Mouse (Mus musculus) MEL (cell line): ENCODE data around the gene Hspa1a. TPM values are rescaled to one million over a fixed set of nuclear protein-coding genes. Genes with fewer than 3 reads are reported as not detected.
A peak's percentile ranks its signal among the peaks of the same experiment; 100 is the strongest.

Source experiments
- DNase-seq: peaks from one replicate; pipeline ENCODE4 v3.0.0; 2011; ENCODE audit warnings: low read depth, low spot score
- H3K27ac ChIP-seq: 2 replicates; pipeline ENCODE4 v1.5.1; 2012; ENCODE audit warnings: low read depth, mild to moderate bottlenecking, control low read depth, low read length, moderate library complexity; ENCODE audit not compliant: control insufficient read depth
- H3K27me3 ChIP-seq, 2 experiments: fragments of 150-350 bp in 1 of 2; sonication (generic) in 1 of 2; 2 replicates each; pipeline ENCODE4 v1.6.1; 2012; ENCODE audit warnings: low read length in 2 of 2, mild to moderate bottlenecking in 2 of 2, improper control_type of control experiment in 1 of 2, moderate library complexity in 1 of 2; ENCODE audit not compliant: insufficient read depth in 2 of 2, control insufficient read depth in 1 of 2
- H3K36me3 ChIP-seq, 2 experiments: 2 replicates each; pipeline ENCODE4 v1.6.1; 2012 to 2014; ENCODE audit warnings: low read length in 2 of 2, improper control_type of control experiment in 1 of 2, inconsistent platforms in 1 of 2, mild to moderate bottlenecking in 1 of 2; ENCODE audit not compliant: insufficient read depth in 2 of 2, control insufficient read depth in 1 of 2
- H3K4me1 ChIP-seq, 2 experiments: fragments of 150-350 bp in 1 of 2; sonication (generic) in 1 of 2; 2 replicates each; pipeline ENCODE4 v1.6.1; 2012; ENCODE audit warnings: low read length in 2 of 2, improper control_type of control experiment in 1 of 2, mild to moderate bottlenecking in 1 of 2; ENCODE audit not compliant: insufficient read depth in 2 of 2, control insufficient read depth in 1 of 2
- H3K4me3 ChIP-seq, 2 experiments: fragments of 150-350 bp in 1 of 2; sonication (generic) in 1 of 2; 2 replicates each; pipeline ENCODE4 v1.5.1; 2012; ENCODE audit warnings: low read depth in 2 of 2, low read length in 2 of 2, mild to moderate bottlenecking in 2 of 2, moderate library complexity in 2 of 2, control low read depth in 1 of 2, improper control_type of control experiment in 1 of 2; ENCODE audit not compliant: control insufficient read depth in 1 of 2, insufficient read depth in 1 of 2
- H3K79me2 ChIP-seq: 2 replicates; pipeline ENCODE4 v1.6.1; 2012; ENCODE audit warnings: mild to moderate bottlenecking, low read length, moderate library complexity; ENCODE audit not compliant: control insufficient read depth, poor library complexity, insufficient read depth
- H3K9ac ChIP-seq: 2 replicates; pipeline ENCODE4 v1.6.1; 2012; ENCODE audit warnings: low read depth, mild to moderate bottlenecking, control low read depth, low read length, moderate library complexity; ENCODE audit not compliant: control insufficient read depth, poor library complexity, severe bottlenecking
- H3K9me3 ChIP-seq: fragments of 150-350 bp; sonication (generic); replicated peaks from 2 replicates; pipeline ENCODE4 v1.6.1; 2012; ENCODE audit warnings: mild to moderate bottlenecking, low read length, improper control_type of control experiment, moderate library complexity; ENCODE audit not compliant: insufficient read depth
- CHD2 ChIP-seq: IDR thresholded peaks from 2 replicates; pipeline ENCODE4 v1.6.1; 2011; ENCODE audit warnings: low read length, improper control_type of control experiment
- CTCF ChIP-seq, 3 experiments: IDR thresholded peaks in 2 of 3; conservative IDR thresholded peaks in 1 of 3; 2 replicates each; pipeline ENCODE4 v1.5.1; 2011 to 2012; ENCODE audit warnings: low read length in 3 of 3, low read depth in 2 of 3, mild to moderate bottlenecking in 2 of 3, improper control_type of control experiment in 1 of 3, inconsistent platforms in 1 of 3, mixed read lengths in 1 of 3, moderate library complexity in 1 of 3; ENCODE audit not compliant: control insufficient read depth in 1 of 3, insufficient read depth in 1 of 3, poor library complexity in 1 of 3, severe bottlenecking in 1 of 3
- E2F4 ChIP-seq: IDR thresholded peaks from 2 replicates; pipeline ENCODE4 v1.6.1; 2011; ENCODE audit warnings: low read depth, low read length, improper control_type of control experiment, borderline replicate concordance
- ELF1 ChIP-seq: IDR thresholded peaks from 2 replicates; pipeline ENCODE4 v1.6.1; 2014; ENCODE audit warnings: low read depth, mild to moderate bottlenecking, inconsistent platforms, low read length, improper control_type of control experiment, moderate library complexity
- EP300 ChIP-seq, 2 experiments: IDR thresholded peaks; 2 replicates each; pipeline ENCODE4 v1.6.1; 2011; ENCODE audit warnings: improper control_type of control experiment in 2 of 2, low read length in 2 of 2, low read depth in 1 of 2, mild to moderate bottlenecking in 1 of 2
- ETS1 ChIP-seq: IDR thresholded peaks from 2 replicates; pipeline ENCODE4 v1.6.1; 2012; ENCODE audit warnings: low read depth, mild to moderate bottlenecking, inconsistent platforms, low read length, improper control_type of control experiment, moderate library complexity
- GABPA ChIP-seq: IDR thresholded peaks from 2 replicates; pipeline ENCODE4 v1.6.1; 2012; ENCODE audit warnings: low read depth, mild to moderate bottlenecking, inconsistent platforms, low read length, improper control_type of control experiment, moderate library complexity
- GATA1 ChIP-seq: IDR thresholded peaks from 2 replicates; pipeline ENCODE4 v1.6.1; 2011; ENCODE audit warnings: low read depth, low read length, improper control_type of control experiment
- HCFC1 ChIP-seq: IDR thresholded peaks from 2 replicates; pipeline ENCODE4 v1.6.1; 2012; ENCODE audit warnings: low read depth, mild to moderate bottlenecking, inconsistent platforms, low read length, improper control_type of control experiment, moderate library complexity
- JUND ChIP-seq: IDR thresholded peaks from 2 replicates; pipeline ENCODE4 v1.6.1; 2011; ENCODE audit warnings: low read depth, mild to moderate bottlenecking, improper control_type of control experiment, low read length
- MAFK ChIP-seq: IDR thresholded peaks from 2 replicates; pipeline ENCODE4 v1.6.1; 2011; ENCODE audit warnings: low read depth, mild to moderate bottlenecking, low read length, improper control_type of control experiment, borderline replicate concordance
- MEF2A ChIP-seq: IDR thresholded peaks from 2 replicates; pipeline ENCODE4 v1.6.1; 2014; ENCODE audit warnings: low read depth, mild to moderate bottlenecking, inconsistent platforms, low read length, improper control_type of control experiment; ENCODE audit not compliant: poor library complexity, insufficient replicate concordance, severe bottlenecking; ENCODE audit errors: extremely low read depth
- MXI1 ChIP-seq: IDR thresholded peaks from 2 replicates; pipeline ENCODE4 v1.6.1; 2011; ENCODE audit warnings: mild to moderate bottlenecking, low read depth, low read length, improper control_type of control experiment
- MYB ChIP-seq: IDR thresholded peaks from 2 replicates; pipeline ENCODE4 v1.6.1; 2011; ENCODE audit warnings: mild to moderate bottlenecking, low read depth, low read length, improper control_type of control experiment
- NELFE ChIP-seq: IDR thresholded peaks from 2 replicates; pipeline ENCODE4 v1.6.1; 2011; ENCODE audit warnings: low read depth, low read length, improper control_type of control experiment
- TBP ChIP-seq: IDR thresholded peaks from 2 replicates; pipeline ENCODE4 v1.8.0; 2011; ENCODE audit warnings: low read depth, low read length, improper control_type of control experiment
- TCF12 ChIP-seq: IDR thresholded peaks from 2 replicates; pipeline ENCODE4 v1.6.1; 2014; ENCODE audit warnings: low read depth, mild to moderate bottlenecking, inconsistent platforms, low read length, improper control_type of control experiment, moderate library complexity
- USF2 ChIP-seq, 2 experiments: IDR thresholded peaks; 2 replicates each; pipeline ENCODE4 v1.6.1; 2011 to 2012; ENCODE audit warnings: improper control_type of control experiment in 2 of 2, low read length in 2 of 2, borderline replicate concordance in 1 of 2, inconsistent platforms in 1 of 2, low read depth in 1 of 2, mild to moderate bottlenecking in 1 of 2; ENCODE audit not compliant: insufficient read depth in 1 of 2
- ZKSCAN1 ChIP-seq: IDR thresholded peaks from 2 replicates; pipeline ENCODE4 v1.6.1; 2012; ENCODE audit warnings: low read depth, mild to moderate bottlenecking, inconsistent platforms, low read length, improper control_type of control experiment, moderate library complexity
- ZNF384 ChIP-seq: IDR thresholded peaks from 2 replicates; pipeline ENCODE4 v1.6.1; 2012; ENCODE audit warnings: low read depth, mild to moderate bottlenecking, inconsistent platforms, low read length, improper control_type of control experiment
- polyA plus RNA-seq, 2 experiments: library from polyadenylated mRNA; stranded (reverse) in 1 of 2; unstranded in 1 of 2; fragments of >175 nt in 1 of 2; fragments of >200 nt in 1 of 2; gene quantifications; 2 replicates each; pipeline versions ENCODE4 v1.2.1 to v1.2.4; 2012; ENCODE audit warnings: low replicate concordance in 2 of 2, low read depth in 1 of 2; ENCODE audit not compliant: insufficient read length in 2 of 2, insufficient read depth in 1 of 2, missing spikeins in 1 of 2
- total RNA-seq: library from RNA; depleted of rRNA; stranded (reverse); fragments of 300-350 nt; gene quantifications from 2 replicates; pipeline ENCODE4 v1.2.3, GENCODE M21; 2012

The Hspa1a gene
- total and polyA plus RNA-seq, 3 experiments = not detected

- peaks cover 0 to 3% of the 10 kb centered on the region in 2 experiments; a peak in 1 of 4 replicates for H3K4me1 ChIP-seq
- TF ChIP-seq MYB (no peak), HCFC1 (no peak), MXI1 (no peak), ZKSCAN1 (no peak), GABPA (no peak), E2F4 (no peak), MEF2A (no peak), CHD2 (no peak), JUND (no peak)
- TF ChIP-seq, all 39 proteins: peak for 0
- H3K9ac ChIP-seq = no peak overlapping the region
Observed at GRCm38 (mm10) chr17:34953904-34954303, 18.1 kb downstream of the Hspa1a start.

GRCm38 (mm10) chr17:34953258-34953657 lies 18.7 kb downstream of the Hspa1a start:
- no peaks in the 10 kb centered on the region for H3K9me3 ChIP-seq
- H3K79me2 ChIP-seq = peaks cover 22% of the 10 kb centered on the region
- peak overlapping the region; percentile 64 to 99 for H3K4me3 ChIP-seq
- TF ChIP-seq ETS1 (no peak), ELF1 (no peak), MAFK (no peak), TBP (no peak; the same call in 1 of the 2 replicates), EP300 (IDR thresholded peaks at IDR 0.05; ENCODE audit: low read depth in 1 of 2, low read length in 2 of 2) (no peak), ZNF384 (peak; percentile 63; the same call in 1 of the 2 replicates), CTCF (IDR thresholded peaks at IDR 0.05 in 2 of 3, conservative IDR thresholded peaks at IDR 0.05 in 1 of 3; ENCODE audit: control insufficient read depth in 1 of 3, insufficient read depth in 1 of 3, low read depth in 2 of 3, low read length in 3 of 3, poor library complexity in 1 of 3, severe bottlenecking in 1 of 3) (peak in 1 of 3 experiments; percentile 1; a peak in 1 of 6 replicates), NELFE (no peak), JUND (no peak), E2F4 (no peak), GATA1 (no peak), MXI1 (no peak), USF2 (IDR thresholded peaks at IDR 0.05; ENCODE audit: borderline replicate concordance in 1 of 2, insufficient read depth in 1 of 2, low read depth in 1 of 2, low read length in 2 of 2) (no peak), TCF12 (no peak)
- peak overlapping the region; percentile 100 for H3K9ac ChIP-seq
- peak overlapping the region; percentile 90 for H3K27ac ChIP-seq
- H3K36me3 ChIP-seq = peaks cover 0 to 11% of the 10 kb centered on the region in 2 experiments; a peak in 3 of 4 replicates
- no peaks in the 10 kb centered on the region for H3K27me3 ChIP-seq
- DNase-seq = peak; percentile 64
- peaks cover 0 to 3% of the 10 kb centered on the region in 2 experiments; a peak in 1 of 4 replicates for H3K4me1 ChIP-seq

More at GRCm38 (mm10) chr17:34953904-34954303, 18.1 kb downstream of the Hspa1a start:
- peaks cover 22% of the 10 kb centered on the region for H3K79me2 ChIP-seq
- H3K4me3 ChIP-seq = no peak overlapping the region
- H3K9me3 ChIP-seq = no peaks in the 10 kb centered on the region
- H3K36me3 ChIP-seq = peaks cover 0 to 11% of the 10 kb centered on the region in 2 experiments; a peak in 3 of 4 replicates
- no peak overlapping the region for H3K27ac ChIP-seq
- DNase-seq = no peak
- no peaks in the 10 kb centered on the region for H3K27me3 ChIP-seq
